Mouse (Mus musculus) cerebellum, adult 2 months (tissue): ENCODE data around the gene Kifc3.

Source experiments
- CTCF ChIP-seq: fragments of 200-500 bp; IDR thresholded peaks from 2 replicates; pipeline ENCODE4 v1.5.1; 2011; ENCODE audit warnings: low read depth, mild to moderate bottlenecking, control low read depth, low read length, moderate library complexity, borderline replicate concordance; ENCODE audit not compliant: insufficient read depth
- POLR2A ChIP-seq: fragments of 200-500 bp; IDR thresholded peaks from 2 replicates; pipeline ENCODE4 v1.6.1; 2011; ENCODE audit warnings: low read length, control low read depth, borderline replicate concordance; ENCODE audit not compliant: insufficient read depth

DNA sequence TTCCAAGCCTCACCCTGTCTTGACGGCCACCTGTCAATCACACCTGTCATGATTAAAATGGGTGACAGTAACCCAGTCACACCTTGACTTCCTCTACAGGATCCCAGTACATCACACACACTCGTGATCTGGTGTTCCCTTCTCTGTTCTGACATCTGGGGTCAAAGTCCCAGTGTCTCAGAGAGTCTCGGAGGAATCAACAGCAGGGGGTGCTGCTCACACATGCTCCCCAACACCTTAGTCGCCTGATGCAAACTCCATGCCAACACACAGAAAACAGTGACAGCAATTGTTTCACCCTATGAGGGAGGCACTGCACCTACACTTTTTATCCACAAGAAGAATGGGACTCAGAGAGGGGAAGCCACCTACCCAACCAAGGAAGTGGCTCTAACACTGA, 47.2 kb upstream of the Kifc3 start:
- TF ChIP-seq CTCF (no peak), POLR2A (no peak)
